Mouse (Mus musculus) cerebral cortex, adult 2 months (tissue): Measurements from ENCODE around the gene Ift74.

Experiments
- WGBS: fragments of 180-500 bp; shearing (Covaris S2); methylation state at CpG from one replicate; pipeline ENCODE4 v1.1.7; 2018; 5-methylcytosine and 5-hydroxymethylcytosine counted together

The Ift74 gene

GRCm38 (mm10) chr4:94696368-94696767 lies 82.1 kb downstream of the Ift74 start:
- WGBS: 77% methylated on average over 3 of the region's 3 CpGs

GRCm38 (mm10) chr4:94711002-94711401 lies 96.7 kb downstream of the Ift74 start:
- 97% methylated on average over 2 of the region's 2 CpGs for WGBS

GRCm38 (mm10) chr4:94711426-94711825 lies 97.1 kb downstream of the Ift74 start:
- 78% methylated on average over 4 of the region's 4 CpGs for WGBS

GRCm38 (mm10) chr4:94715166-94715565 lies 100.9 kb downstream of the Ift74 start:
- 30% methylated on average over 6 of the region's 6 CpGs for WGBS

GRCm38 (mm10) chr4:94725799-94726198 lies 111.5 kb downstream of the Ift74 start:
- 75% methylated on average over 4 of the region's 4 CpGs for WGBS

GRCm38 (mm10) chr4:94737326-94738295 lies 123.3 kb downstream of the Ift74 start:
- WGBS: 68% methylated on average over 5 of the region's 5 CpGs

GRCm38 (mm10) chr4:94738838-94739731 lies 124.8 kb downstream of the Ift74 start, which contains the start of gene Tek:
Tek (plus strand) TSS chr4:94739289.
- WGBS: 71% methylated on average over 16 of the region's 16 CpGs

- WGBS: 69% methylated on average over 1 of the region's 1 CpGs
These were observed 127.5 kb downstream of the Ift74 start for GRCm38 (mm10) chr4:94741824-94742223.
